Mouse (Mus musculus): Measurements from ENCODE around the gene Ndufb3. TPM values are rescaled to one million over a fixed set of nuclear protein-coding genes. Genes with fewer than 3 reads are reported as not detected.
"Not testable (repeated sequence)": the region's sequence is repeated elsewhere in the genome, so short reads cannot be mapped to it uniquely, and the experiment has no call there.

The Ndufb3 gene
- polyA plus RNA-seq, 1 experiment from 2014 or later: 201 TPM

GRCm38 (mm10) chr1:58621251-58621650, 35.1 kb downstream of the Ndufb3 start:
- H3K4me1 ChIP-seq (replicated peaks): 0 out of 2 replicates have a peak, but pooled peaks cover 6% of the 10 kb centered on the region
- no peaks in the 10 kb centered on the region for H3K27me3 ChIP-seq (replicated peaks)
- H3K4me3 ChIP-seq (replicated peaks): no peak overlapping the region
- H3K9ac ChIP-seq: no peak overlapping the region
- no peaks in the 10 kb centered on the region for H3K9me3 ChIP-seq
- ATAC-seq: no peak
- WGBS: 67% methylated on average over 3 of the region's 3 CpGs
- no peak overlapping the region for H3K27ac ChIP-seq
- H3K4me2 ChIP-seq (replicated peaks): no peak overlapping the region
- H3K36me3 ChIP-seq: no peaks in the 10 kb centered on the region

GRCm38 (mm10) chr1:58621996-58622748, 36.0 kb downstream of the Ndufb3 start:
- no peak overlapping the region for H3K4me2 ChIP-seq (replicated peaks)
- H3K9ac ChIP-seq: no peak overlapping the region
- H3K27ac ChIP-seq: no peak overlapping the region
- no peak overlapping the region for H3K4me3 ChIP-seq (replicated peaks)
- no peaks in the 10 kb centered on the region for H3K36me3 ChIP-seq
- H3K9me3 ChIP-seq: no peaks in the 10 kb centered on the region
- no peak for ATAC-seq
- 0 out of 2 replicates have a peak, but pooled peaks cover 4% of the 10 kb centered on the region for H3K4me1 ChIP-seq (replicated peaks)
- no peaks in the 10 kb centered on the region for H3K27me3 ChIP-seq (replicated peaks)
- WGBS: 49% methylated on average over 7 of the region's 7 CpGs

GRCm38 (mm10) chr1:58628847-58629246, 42.7 kb downstream of the Ndufb3 start:
- not testable (repeated sequence) for H3K9me3 ChIP-seq; H3K27me3 ChIP-seq (replicated peaks); H3K9ac ChIP-seq; H3K4me2 ChIP-seq (replicated peaks); ATAC-seq; H3K27ac ChIP-seq; H3K4me1 ChIP-seq (replicated peaks); H3K4me3 ChIP-seq (replicated peaks); H3K36me3 ChIP-seq
- WGBS: 90% methylated on average over 2 of the region's 2 CpGs

Other genes starting within 250 kb of the Ndufb3 start
- 294 and 358 TPM in 2 replicates for gene Bzw1, start 193.5 kb upstream of the Ndufb3 start, polyA plus RNA-seq (2015; fragmentation: Nextera tagmentation; extraction: Ambion mirVana)
- gene Clk1, start 162.3 kb upstream of the Ndufb3 start, polyA plus RNA-seq (2015; fragmentation: Nextera tagmentation; extraction: Ambion mirVana): 153 and 157 TPM in 2 replicates
- gene Nif3l1, start 141.2 kb upstream of the Ndufb3 start, polyA plus RNA-seq (2015; fragmentation: Nextera tagmentation; extraction: Ambion mirVana): 38.0 and 43.4 TPM in 2 replicates
- gene Ppil3, start 140.9 kb upstream of the Ndufb3 start, polyA plus RNA-seq (2015; fragmentation: Nextera tagmentation; extraction: Ambion mirVana): 46.0 and 49.6 TPM in 2 replicates
- gene Orc2, start 81.3 kb upstream of the Ndufb3 start, polyA plus RNA-seq (2015; fragmentation: Nextera tagmentation; extraction: Ambion mirVana): 20.1 and 22.0 TPM in 2 replicates
- gene Fam126b, start 61 bp upstream of the Ndufb3 start, polyA plus RNA-seq (2015; fragmentation: Nextera tagmentation; extraction: Ambion mirVana): 7.8 and 8.2 TPM in 2 replicates
- 1.5 and 1.6 TPM in 2 replicates for gene Als2cr12, start 109.6 kb downstream of the Ndufb3 start, polyA plus RNA-seq (2015; fragmentation: Nextera tagmentation; extraction: Ambion mirVana)
- gene Cflar, start 125.1 kb downstream of the Ndufb3 start, polyA plus RNA-seq (2015; fragmentation: Nextera tagmentation; extraction: Ambion mirVana): 29.2 and 30.0 TPM in 2 replicates
- gene Casp8, start 209.0 kb downstream of the Ndufb3 start, polyA plus RNA-seq (2015; fragmentation: Nextera tagmentation; extraction: Ambion mirVana): 51.6 and 52.8 TPM in 2 replicates